Mouse (Mus musculus): Measurements from ENCODE around the gene Wfdc17. TPM values are rescaled to one million over a fixed set of nuclear protein-coding genes. Genes with fewer than 3 reads are reported as not detected.

Wfdc17 gene
- polyA plus RNA-seq, 1 experiment from 2014 or later = 0.59 TPM

GRCm38 (mm10) chr11:83741841-83742240, 38.0 kb downstream of the Wfdc17 start:
- Histone ChIP-seq H3K9ac (replicated peaks; ENCODE audit: low read length) (no peak overlapping the region), H3K27me3 (ENCODE audit: control insufficient read depth, insufficient read depth, low read length) (no peaks in the 10 kb centered on the region), H3K4me2 (ENCODE audit: low read depth, low read length) (no peak overlapping the region), H3K4me1 (ENCODE audit: control insufficient read depth, insufficient read depth, low read length) (no peaks in the 10 kb centered on the region), H3K4me3 (ENCODE audit: low read depth, low read length) (no peak overlapping the region), H3K36me3 (replicated peaks; ENCODE audit: control insufficient read depth, insufficient read depth, low read depth, low read length) (no peaks in the 10 kb centered on the region), H3K9me3 (replicated peaks; ENCODE audit: control insufficient read depth, low read length) (no peaks in the 10 kb centered on the region), H3K27ac (replicated peaks; ENCODE audit: low read depth, low read length) (no peak overlapping the region)
- DNase-seq (ENCODE audit: low spot score) (no peak), ATAC-seq (replicated peaks; ENCODE audit: insufficient number of reproducible peaks, low FRiP score, low TSS enrichment, low read depth) (no peak)
- 74% methylated on average over 5 of the region's 5 CpGs for WGBS

GRCm38 (mm10) chr11:83742731-83743355, 39.1 kb downstream of the Wfdc17 start:
- ATAC-seq (replicated peaks; ENCODE audit: insufficient number of reproducible peaks, low FRiP score, low TSS enrichment, low read depth) = no peak
- DNase-seq (ENCODE audit: low spot score) = no peak
- H3K4me2 ChIP-seq (ENCODE audit: low read depth, low read length) = no peak overlapping the region
- no peaks in the 10 kb centered on the region for H3K4me1 ChIP-seq (ENCODE audit: control insufficient read depth, insufficient read depth, low read length)
- no peaks in the 10 kb centered on the region; the same call in 1 of the 2 replicates for H3K27me3 ChIP-seq (ENCODE audit: control insufficient read depth, insufficient read depth, low read length)
- 73% methylated on average over 9 of the region's 9 CpGs for WGBS
- no peaks in the 10 kb centered on the region for H3K9me3 ChIP-seq (replicated peaks; ENCODE audit: control insufficient read depth, low read length)
- H3K27ac ChIP-seq (replicated peaks; ENCODE audit: low read depth, low read length) = no peak overlapping the region
- no peak overlapping the region for H3K9ac ChIP-seq (replicated peaks; ENCODE audit: low read length)
- H3K36me3 ChIP-seq (replicated peaks; ENCODE audit: control insufficient read depth, insufficient read depth, low read depth, low read length) = no peaks in the 10 kb centered on the region
- H3K4me3 ChIP-seq (ENCODE audit: low read depth, low read length) = no peak overlapping the region

- H3K27me3 ChIP-seq (ENCODE audit: control insufficient read depth, insufficient read depth, low read length) = no peaks in the 10 kb centered on the region; the same call in 1 of the 2 replicates
- H3K9ac ChIP-seq (replicated peaks; ENCODE audit: low read length) = no peak overlapping the region
- WGBS = 85% methylated on average over 3 of the region's 3 CpGs
- DNase-seq (ENCODE audit: low spot score) (no peak), ATAC-seq (replicated peaks; ENCODE audit: insufficient number of reproducible peaks, low FRiP score, low TSS enrichment, low read depth) (no peak)
- no peaks in the 10 kb centered on the region for H3K9me3 ChIP-seq (replicated peaks; ENCODE audit: control insufficient read depth, low read length)
- no peaks in the 10 kb centered on the region for H3K36me3 ChIP-seq (replicated peaks; ENCODE audit: control insufficient read depth, insufficient read depth, low read depth, low read length)
- no peak overlapping the region for H3K4me3 ChIP-seq (ENCODE audit: low read depth, low read length)
- no peak overlapping the region for H3K4me2 ChIP-seq (ENCODE audit: low read depth, low read length)
- H3K27ac ChIP-seq (replicated peaks; ENCODE audit: low read depth, low read length) = no peak overlapping the region
- no peaks in the 10 kb centered on the region for H3K4me1 ChIP-seq (ENCODE audit: control insufficient read depth, insufficient read depth, low read length)
These were observed 39.7 kb downstream of the Wfdc17 start for GRCm38 (mm10) chr11:83743525-83743924.

GRCm38 (mm10) chr11:83746152-83746551, 42.4 kb downstream of the Wfdc17 start:
- Histone ChIP-seq H3K4me1 (ENCODE audit: control insufficient read depth, insufficient read depth, low read length) (no peaks in the 10 kb centered on the region), H3K27me3 (ENCODE audit: control insufficient read depth, insufficient read depth, low read length) (no peaks in the 10 kb centered on the region; the same call in 1 of the 2 replicates), H3K9me3 (replicated peaks; ENCODE audit: control insufficient read depth, low read length) (no peaks in the 10 kb centered on the region), H3K4me2 (ENCODE audit: low read depth, low read length) (no peak overlapping the region), H3K9ac (replicated peaks; ENCODE audit: low read length) (no peak overlapping the region), H3K36me3 (replicated peaks; ENCODE audit: control insufficient read depth, insufficient read depth, low read depth, low read length) (no peaks in the 10 kb centered on the region), H3K27ac (replicated peaks; ENCODE audit: low read depth, low read length) (no peak overlapping the region), H3K4me3 (ENCODE audit: low read depth, low read length) (no peak overlapping the region)
- DNase-seq (ENCODE audit: low spot score) = no peak
- ATAC-seq (replicated peaks; ENCODE audit: insufficient number of reproducible peaks, low FRiP score, low TSS enrichment, low read depth) = no peak
- WGBS = 66% methylated on average over 4 of the region's 4 CpGs

GRCm38 (mm10) chr11:83746681-83747080, 42.9 kb downstream of the Wfdc17 start, which contains the start of gene Wfdc21:
TSS of gene Wfdc21 (plus strand) at chr11:83746940.
- no peak for ATAC-seq (replicated peaks; ENCODE audit: insufficient number of reproducible peaks, low FRiP score, low TSS enrichment, low read depth)
- Histone ChIP-seq H3K4me2 (ENCODE audit: low read depth, low read length) (no peak within 1 kb of the TSS), H3K27me3 (ENCODE audit: control insufficient read depth, insufficient read depth, low read length) (no peaks in the 10 kb centered on the region; the same call in 1 of the 2 replicates), H3K9ac (replicated peaks; ENCODE audit: low read length) (no peak within 1 kb of the TSS), H3K27ac (replicated peaks; ENCODE audit: low read depth, low read length) (no peak within 1 kb of the TSS), H3K4me1 (ENCODE audit: control insufficient read depth, insufficient read depth, low read length) (no peaks in the 10 kb centered on the region), H3K36me3 (replicated peaks; ENCODE audit: control insufficient read depth, insufficient read depth, low read depth, low read length) (no peaks in the 10 kb centered on the region), H3K9me3 (replicated peaks; ENCODE audit: control insufficient read depth, low read length) (no peaks in the 10 kb centered on the region), H3K4me3 (ENCODE audit: low read depth, low read length) (no peak within 1 kb of the TSS)
- WGBS = 77% methylated on average over 5 of the region's 5 CpGs
- no peak for DNase-seq (ENCODE audit: low spot score)

GRCm38 (mm10) chr11:83747376-83748265, 43.8 kb downstream of the Wfdc17 start:
- ATAC-seq (replicated peaks; ENCODE audit: insufficient number of reproducible peaks, low FRiP score, low TSS enrichment, low read depth) = no peak
- Histone ChIP-seq H3K4me2 (ENCODE audit: low read depth, low read length) (no peak overlapping the region), H3K27ac (replicated peaks; ENCODE audit: low read depth, low read length) (no peak overlapping the region), H3K36me3 (replicated peaks; ENCODE audit: control insufficient read depth, insufficient read depth, low read depth, low read length) (no peaks in the 10 kb centered on the region), H3K4me3 (ENCODE audit: low read depth, low read length) (no peak overlapping the region), H3K27me3 (ENCODE audit: control insufficient read depth, insufficient read depth, low read length) (no peaks in the 10 kb centered on the region; the same call in 1 of the 2 replicates), H3K4me1 (ENCODE audit: control insufficient read depth, insufficient read depth, low read length) (no peaks in the 10 kb centered on the region), H3K9ac (replicated peaks; ENCODE audit: low read length) (no peak overlapping the region), H3K9me3 (replicated peaks; ENCODE audit: control insufficient read depth, low read length) (no peaks in the 10 kb centered on the region)
- DNase-seq (ENCODE audit: low spot score) = no peak
- WGBS = 68% methylated on average over 6 of the region's 6 CpGs

GRCm38 (mm10) chr11:83753581-83754181, 49.9 kb downstream of the Wfdc17 start, which contains the start of gene Heatr6:
TSS of gene Heatr6 (plus strand) at chr11:83753696.
- no peaks in the 10 kb centered on the region for H3K9me3 ChIP-seq (replicated peaks; ENCODE audit: control insufficient read depth, low read length)

More at GRCm38 (mm10) chr11:83753581-83754181, 49.9 kb downstream of the Wfdc17 start, which contains the start of gene Heatr6:
- DNase-seq (ENCODE audit: low spot score) = peak; percentile 94
- peak within 1 kb of the TSS; percentile 61; the same call in 1 of the 2 replicates for H3K27ac ChIP-seq (replicated peaks; ENCODE audit: low read depth, low read length)
- peak within 1 kb of the TSS; percentile 71 for H3K4me2 ChIP-seq (ENCODE audit: low read depth, low read length)
- H3K4me1 ChIP-seq (ENCODE audit: control insufficient read depth, insufficient read depth, low read length) = no peaks in the 10 kb centered on the region
- WGBS = 0% methylated on average over 45 of the region's 47 CpGs
- peak within 1 kb of the TSS; percentile 91 for H3K9ac ChIP-seq (replicated peaks; ENCODE audit: low read length)
- H3K4me3 ChIP-seq (ENCODE audit: low read depth, low read length) = peak within 1 kb of the TSS; percentile 88
- H3K27me3 ChIP-seq (ENCODE audit: control insufficient read depth, insufficient read depth, low read length) = no peaks in the 10 kb centered on the region
- peak; percentile 92 for ATAC-seq (replicated peaks; ENCODE audit: insufficient number of reproducible peaks, low FRiP score, low TSS enrichment, low read depth)
- no peaks in the 10 kb centered on the region; the same call in 1 of the 2 replicates for H3K36me3 ChIP-seq (replicated peaks; ENCODE audit: control insufficient read depth, insufficient read depth, low read depth, low read length)
